Mouse (Mus musculus): ENCODE measurements around the gene Mctp2.

GRCm38 (mm10) chr7:72195709-72196108 lies 110.7 kb downstream of the Mctp2 start:
- no peak for TF ChIP-seq CTCF (IDR thresholded peaks at IDR 0.05; ENCODE audit: low read depth)
- TF ChIP-seq EP300 (IDR thresholded peaks at IDR 0.05; ENCODE audit: low read depth): no peak
